Mouse (Mus musculus) kidney, adult 2 months (tissue): ENCODE measurements around the gene Scyl3.

ENCODE experiments used
- CTCF ChIP-seq: fragments of 200-500 bp; conservative IDR thresholded peaks from 2 replicates; pipeline ENCODE4 v1.5.1; 2011; ENCODE audit warnings: low read depth, mild to moderate bottlenecking, control low read depth, low read length, moderate library complexity, mixed read lengths; ENCODE audit not compliant: insufficient read depth, insufficient read length
- POLR2A ChIP-seq: fragments of 200-500 bp; IDR thresholded peaks from one replicate; pipeline ENCODE4 v1.6.1; 2011; ENCODE audit warnings: low read depth, low read length, control low read depth

DNA sequence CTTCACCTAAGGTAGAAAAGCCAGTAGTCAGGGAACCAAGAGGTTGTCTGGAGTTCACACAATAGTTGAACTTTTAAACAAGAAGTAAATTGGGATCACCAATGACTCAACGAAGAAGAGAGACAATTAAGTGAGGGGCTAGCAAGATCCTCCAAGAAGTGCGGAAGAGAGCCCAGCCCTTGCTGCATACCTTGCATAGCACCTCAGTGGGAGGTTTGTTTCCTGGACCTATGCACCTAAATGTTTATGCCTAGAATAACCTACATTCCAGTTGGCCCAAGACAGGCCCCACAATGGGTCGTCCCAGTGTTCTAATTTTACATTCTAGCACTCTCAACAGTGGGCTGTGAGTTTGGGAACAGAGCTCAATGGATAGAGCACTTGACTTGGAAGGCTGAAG lies 75.4 kb downstream of the Scyl3 start:
- TF ChIP-seq POLR2A, result no peak
- TF ChIP-seq CTCF, result no peak
